Mouse (Mus musculus): ENCODE results near the gene Hist1h2ai. TPM values are rescaled to one million over a fixed set of nuclear protein-coding genes. Genes with fewer than 3 reads are reported as not detected.
"Not testable (repeated sequence)": the region's sequence is repeated elsewhere in the genome, so short reads cannot be mapped to it uniquely, and the experiment has no call there.

Gene Hist1h2ai
- polyA plus RNA-seq, 1 experiment from 2014 or later: 13.5 TPM

DNA sequence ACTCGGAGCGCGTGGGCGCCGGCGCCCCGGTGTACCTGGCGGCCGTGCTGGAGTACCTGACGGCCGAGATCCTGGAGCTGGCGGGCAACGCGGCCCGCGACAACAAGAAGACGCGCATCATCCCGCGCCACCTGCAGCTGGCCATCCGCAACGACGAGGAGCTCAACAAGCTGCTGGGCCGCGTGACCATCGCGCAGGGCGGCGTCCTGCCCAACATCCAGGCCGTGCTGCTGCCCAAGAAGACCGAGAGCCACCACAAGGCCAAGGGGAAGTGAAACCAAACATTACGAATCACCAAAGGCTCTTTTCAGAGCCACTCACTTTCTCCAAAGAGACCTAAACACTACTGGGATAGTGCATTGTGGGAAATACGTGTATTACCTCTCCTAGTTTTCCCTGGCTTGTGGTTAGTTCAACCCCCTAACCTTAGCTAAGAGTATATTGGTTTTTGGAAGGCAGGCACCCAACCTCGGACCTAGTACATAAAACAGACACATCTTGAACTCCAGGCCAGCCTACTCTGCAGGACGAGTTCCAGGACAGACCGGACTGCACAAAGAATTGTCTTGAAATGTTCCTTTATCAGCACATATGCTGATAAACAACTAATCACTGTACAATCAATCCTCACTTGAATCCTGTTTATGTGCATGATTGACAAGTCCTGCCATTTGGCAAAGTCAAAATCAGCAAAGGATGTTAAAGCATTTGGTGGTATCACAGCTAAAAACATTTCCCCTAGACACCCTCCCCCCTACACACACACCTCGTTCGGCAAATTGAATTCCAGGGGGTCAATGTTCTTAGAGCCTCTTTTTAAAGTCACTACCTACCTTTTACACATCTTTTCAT is 544 bp downstream of the Hist1h2ai start:
- WGBS: 0% methylated on average over 9 of the region's 38 CpGs
- Histone ChIP-seq H3K4me1 (ENCODE audit: insufficient read depth, low read length) (peaks cover 35% of the 10 kb centered on the region), H3K4me3 (ENCODE audit: low read length) (peak overlapping the region; percentile 56), H3K4me2 (replicated peaks; ENCODE audit: low read depth, low read length) (peak overlapping the region; percentile 88), H3K9ac (replicated peaks; ENCODE audit: low read length) (peak overlapping the region; percentile 85), H3K27ac (ENCODE audit: low read length) (peak overlapping the region; percentile 99)
- H3K36me3 ChIP-seq (ENCODE audit: insufficient read depth, low read length); H3K27me3 ChIP-seq (ENCODE audit: insufficient read depth, low read length); H3K9me3 ChIP-seq (ENCODE audit: low read length): not testable (repeated sequence)
- ATAC-seq (ENCODE audit: low FRiP score, low TSS enrichment): peak; percentile 3; the same call in 1 of the 2 replicates

DNA sequence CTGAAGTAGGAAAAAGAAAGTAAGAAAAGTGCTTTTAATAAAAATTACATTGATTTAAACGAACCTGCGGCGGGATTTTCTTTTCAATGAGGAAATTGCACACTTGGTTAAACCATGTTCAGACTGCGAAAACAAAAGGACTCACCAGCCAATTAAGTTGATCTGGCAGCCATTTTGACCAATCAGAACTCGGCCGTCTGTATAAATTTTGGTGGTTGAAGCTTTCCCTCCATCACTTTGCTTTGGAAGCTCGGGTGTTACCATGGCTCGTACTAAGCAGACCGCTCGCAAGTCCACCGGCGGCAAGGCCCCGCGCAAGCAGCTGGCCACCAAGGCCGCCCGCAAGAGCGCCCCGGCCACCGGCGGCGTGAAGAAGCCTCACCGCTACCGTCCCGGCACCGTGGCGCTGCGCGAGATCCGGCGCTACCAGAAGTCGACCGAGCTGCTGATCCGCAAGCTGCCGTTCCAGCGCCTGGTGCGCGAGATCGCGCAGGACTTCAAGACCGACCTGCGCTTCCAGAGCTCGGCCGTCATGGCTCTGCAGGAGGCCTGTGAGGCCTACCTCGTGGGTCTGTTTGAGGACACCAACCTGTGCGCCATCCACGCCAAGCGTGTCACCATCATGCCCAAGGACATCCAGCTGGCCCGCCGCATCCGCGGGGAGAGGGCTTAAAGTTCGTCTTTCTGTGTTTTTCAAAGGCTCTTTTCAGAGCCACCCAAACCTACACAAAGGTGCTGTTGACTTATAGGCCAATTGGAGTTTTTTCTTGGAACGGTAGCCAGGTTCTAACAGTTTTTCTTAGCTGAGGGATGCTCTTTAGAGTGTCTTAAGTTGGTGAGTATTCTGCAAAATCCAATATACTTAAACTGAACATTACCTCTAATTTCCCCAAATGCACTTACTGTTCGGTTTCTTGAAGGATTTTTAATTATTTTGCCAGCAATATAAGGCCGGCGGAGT is 1.5 kb downstream of the Hist1h2ai start, which contains the start of gene Hist1h3h:
TSS of gene Hist1h3h (plus strand) at position 263 of the 961 bp plus-strand sequence.
- Histone ChIP-seq H3K9ac (replicated peaks; ENCODE audit: low read length) (peak within 1 kb of the TSS; percentile 85), H3K4me3 (ENCODE audit: low read length) (peak within 1 kb of the TSS; percentile 56), H3K4me1 (ENCODE audit: insufficient read depth, low read length) (peaks cover 37% of the 10 kb centered on the region), H3K4me2 (replicated peaks; ENCODE audit: low read depth, low read length) (peak within 1 kb of the TSS; percentile 88), H3K27ac (ENCODE audit: low read length) (peak within 1 kb of the TSS; percentile 99)
- peak; percentile 37; the same call in 1 of the 2 replicates for ATAC-seq (ENCODE audit: low FRiP score, low TSS enrichment)
- H3K36me3 ChIP-seq (ENCODE audit: insufficient read depth, low read length); H3K27me3 ChIP-seq (ENCODE audit: insufficient read depth, low read length); H3K9me3 ChIP-seq (ENCODE audit: low read length): not testable (repeated sequence)
- under 1% methylated on average over 27 of the region's 56 CpGs for WGBS

DNA sequence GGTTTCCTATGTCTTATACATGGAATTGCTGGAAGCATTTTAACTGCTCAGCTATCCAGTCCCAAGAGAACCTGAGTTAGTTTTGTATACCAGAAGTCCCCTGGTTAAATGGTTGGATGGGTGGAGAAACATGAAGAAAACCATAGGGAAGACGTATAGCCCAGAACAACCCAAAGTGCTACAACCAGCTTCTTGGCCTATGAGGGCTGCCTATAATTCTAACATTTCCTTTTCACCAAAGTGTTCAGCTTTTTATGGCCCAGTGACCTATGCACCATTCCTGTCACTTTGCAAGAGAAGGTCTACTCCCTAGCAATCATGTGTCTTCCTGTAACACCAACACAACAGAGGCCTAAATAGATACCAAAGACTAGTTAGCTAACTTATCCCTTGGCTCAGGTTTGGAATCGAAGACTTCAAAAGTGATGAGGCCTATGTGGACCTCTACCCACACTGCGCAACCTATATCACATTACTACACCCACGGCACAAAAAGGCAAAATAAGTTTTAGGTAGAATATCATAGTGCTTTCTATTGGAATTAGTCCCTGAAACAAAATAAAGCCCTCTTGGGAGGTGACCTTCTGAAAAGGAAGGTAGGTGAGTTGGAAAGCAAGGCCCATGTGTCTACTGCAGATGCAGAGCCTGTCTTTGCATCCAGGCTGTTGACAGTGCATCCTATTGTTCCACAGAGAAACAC is 2.3 kb downstream of the Hist1h2ai start:
- Histone ChIP-seq H3K27ac (ENCODE audit: low read length) (peak overlapping the region; percentile 91), H3K4me2 (replicated peaks; ENCODE audit: low read depth, low read length) (peak overlapping the region; percentile 62), H3K9me3 (ENCODE audit: low read length) (no peaks in the 10 kb centered on the region), H3K4me1 (ENCODE audit: insufficient read depth, low read length) (peaks cover 39% of the 10 kb centered on the region), H3K27me3 (ENCODE audit: insufficient read depth, low read length) (no peaks in the 10 kb centered on the region), H3K4me3 (ENCODE audit: low read length) (peak overlapping the region; percentile 50), H3K36me3 (ENCODE audit: insufficient read depth, low read length) (no peaks in the 10 kb centered on the region), H3K9ac (replicated peaks; ENCODE audit: low read length) (peak overlapping the region; percentile 78)
- ATAC-seq (ENCODE audit: low FRiP score, low TSS enrichment): no peak
- 48% methylated on average over 4 of the region's 4 CpGs for WGBS

DNA sequence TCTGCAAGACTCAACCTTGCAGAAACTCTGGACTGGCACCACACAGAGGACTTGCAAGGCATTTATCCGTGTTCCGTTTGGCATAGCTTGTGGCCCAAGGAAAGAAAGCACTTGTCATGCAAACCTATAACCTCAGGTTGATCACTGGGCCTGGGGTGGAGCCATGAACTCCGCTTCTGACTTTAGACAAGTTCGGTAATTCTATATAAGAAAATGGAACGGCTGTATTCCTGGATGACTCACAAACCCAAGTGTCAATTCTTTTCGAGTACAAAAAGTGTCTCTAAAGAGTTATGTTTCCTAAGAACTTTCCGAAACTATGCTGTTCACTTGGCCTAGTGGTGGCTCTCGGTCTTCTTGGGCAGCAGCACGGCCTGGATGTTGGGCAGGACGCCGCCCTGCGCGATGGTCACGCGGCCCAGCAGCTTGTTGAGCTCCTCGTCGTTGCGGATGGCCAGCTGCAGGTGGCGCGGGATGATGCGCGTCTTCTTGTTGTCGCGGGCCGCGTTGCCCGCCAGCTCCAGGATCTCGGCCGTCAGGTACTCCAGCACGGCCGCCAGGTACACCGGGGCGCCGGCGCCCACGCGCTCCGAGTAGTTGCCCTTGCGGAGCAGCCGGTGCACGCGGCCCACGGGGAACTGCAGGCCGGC is 5.0 kb downstream of the Hist1h2ai start:
- peak overlapping the region; percentile 65 for H3K4me2 ChIP-seq (replicated peaks; ENCODE audit: low read depth, low read length)
- ATAC-seq (ENCODE audit: low FRiP score, low TSS enrichment): peak; percentile 5; the same call in 1 of the 2 replicates
- not testable (repeated sequence) for H3K9me3 ChIP-seq (ENCODE audit: low read length); H3K36me3 ChIP-seq (ENCODE audit: insufficient read depth, low read length); H3K27me3 ChIP-seq (ENCODE audit: insufficient read depth, low read length)
- H3K27ac ChIP-seq (ENCODE audit: low read length): peak overlapping the region; percentile 86
- WGBS: 1% methylated on average over 16 of the region's 44 CpGs
- peaks cover 29% of the 10 kb centered on the region for H3K4me1 ChIP-seq (ENCODE audit: insufficient read depth, low read length)
- H3K9ac ChIP-seq (replicated peaks; ENCODE audit: low read length): peak overlapping the region; percentile 67
- H3K4me3 ChIP-seq (ENCODE audit: low read length): peak overlapping the region; percentile 47

- H3K4me3 ChIP-seq (ENCODE audit: low read length): peak within 1 kb of the TSS; percentile 47
- under 1% methylated on average over 34 of the region's 37 CpGs for WGBS
- not testable (repeated sequence) for H3K27me3 ChIP-seq (ENCODE audit: insufficient read depth, low read length); H3K36me3 ChIP-seq (ENCODE audit: insufficient read depth, low read length); H3K9me3 ChIP-seq (ENCODE audit: low read length)
- ATAC-seq (ENCODE audit: low FRiP score, low TSS enrichment): peak; percentile 98
- H3K27ac ChIP-seq (ENCODE audit: low read length): peak within 1 kb of the TSS; percentile 86
- peak within 1 kb of the TSS; percentile 67 for H3K9ac ChIP-seq (replicated peaks; ENCODE audit: low read length)
- peak within 1 kb of the TSS; percentile 65 for H3K4me2 ChIP-seq (replicated peaks; ENCODE audit: low read depth, low read length)
- peaks cover 28% of the 10 kb centered on the region for H3K4me1 ChIP-seq (ENCODE audit: insufficient read depth, low read length)
Observed at GRCm38 (mm10) chr13:21721757-21722372, 5.6 kb downstream of the Hist1h2ai start, which contains the start of gene Hist1h2bm. Gene Hist1h2bm (plus strand): TSS chr13:21722044.

DNA sequence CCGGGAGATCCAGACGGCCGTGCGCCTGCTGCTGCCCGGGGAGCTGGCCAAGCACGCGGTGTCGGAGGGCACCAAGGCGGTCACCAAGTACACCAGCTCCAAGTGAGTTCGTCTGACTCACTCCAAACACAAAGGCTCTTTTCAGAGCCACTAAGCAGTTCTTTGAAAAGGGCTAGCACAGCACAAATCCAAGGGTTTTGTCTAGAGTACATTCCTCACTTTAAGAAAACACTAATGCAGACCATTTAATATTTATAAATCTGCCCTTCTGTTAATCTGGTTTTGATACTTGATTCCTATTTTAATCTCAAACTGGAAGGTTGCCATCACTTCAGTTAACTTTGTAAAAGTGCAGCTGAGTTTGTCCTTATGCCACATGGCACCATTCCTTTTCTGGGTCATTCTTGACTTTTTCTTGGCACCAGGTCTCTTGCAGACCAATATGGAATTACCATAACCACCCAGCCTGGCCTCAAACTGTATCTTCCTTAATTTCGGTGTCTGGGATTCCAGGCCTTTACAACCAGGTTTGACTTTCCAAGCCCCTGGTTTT is 6.2 kb downstream of the Hist1h2ai start:
- H3K27ac ChIP-seq (ENCODE audit: low read length): peak overlapping the region; percentile 82
- H3K4me1 ChIP-seq (ENCODE audit: insufficient read depth, low read length): peaks cover 26% of the 10 kb centered on the region
- peak overlapping the region; percentile 40 for H3K4me3 ChIP-seq (ENCODE audit: low read length)
- peak overlapping the region; percentile 59 for H3K9ac ChIP-seq (replicated peaks; ENCODE audit: low read length)
- H3K27me3 ChIP-seq (ENCODE audit: insufficient read depth, low read length): no peaks in the 10 kb centered on the region
- no peaks in the 10 kb centered on the region for H3K36me3 ChIP-seq (ENCODE audit: insufficient read depth, low read length)
- no peak; the same call in 1 of the 2 replicates for ATAC-seq (ENCODE audit: low FRiP score, low TSS enrichment)
- H3K4me2 ChIP-seq (replicated peaks; ENCODE audit: low read depth, low read length): peak overlapping the region; percentile 53
- 3% methylated on average over 10 of the region's 11 CpGs for WGBS
- no peaks in the 10 kb centered on the region for H3K9me3 ChIP-seq (ENCODE audit: low read length)

GRCm38 (mm10) chr13:21722993-21723836 is 7.0 kb downstream of the Hist1h2ai start:
- WGBS: 21% methylated on average over 5 of the region's 5 CpGs
- H3K4me1 ChIP-seq (ENCODE audit: insufficient read depth, low read length): peaks cover 23% of the 10 kb centered on the region
- ATAC-seq (ENCODE audit: low FRiP score, low TSS enrichment): no peak
- H3K9ac ChIP-seq (replicated peaks; ENCODE audit: low read length): no peak overlapping the region; the same call in 1 of the 2 replicates
- no peaks in the 10 kb centered on the region for H3K9me3 ChIP-seq (ENCODE audit: low read length)
- H3K4me3 ChIP-seq (ENCODE audit: low read length): peak overlapping the region; percentile 40; the same call in 1 of the 2 replicates
- peak overlapping the region; percentile 82 for H3K27ac ChIP-seq (ENCODE audit: low read length)
- no peaks in the 10 kb centered on the region for H3K36me3 ChIP-seq (ENCODE audit: insufficient read depth, low read length)
- H3K4me2 ChIP-seq (replicated peaks; ENCODE audit: low read depth, low read length): peak overlapping the region; percentile 53
- H3K27me3 ChIP-seq (ENCODE audit: insufficient read depth, low read length): no peaks in the 10 kb centered on the region

Data from kidney, embryonic 16.5 days (tissue).